Mouse (Mus musculus) CH12.LX (cell line): Measurements from ENCODE around the gene Gm44965. TPM values are rescaled to one million over a fixed set of nuclear protein-coding genes. Genes with fewer than 3 reads are reported as not detected.

Source experiments
- DNase-seq: peaks from one replicate; pipeline ENCODE4 v3.0.0-alpha.2; 2013; ENCODE audit errors: extremely low read depth
- H3K27ac ChIP-seq: 2 replicates; pipeline ENCODE4 v1.5.1; 2012; ENCODE audit warnings: low read depth, mild to moderate bottlenecking, control low read depth, moderate library complexity; ENCODE audit not compliant: insufficient read depth
- H3K27me3 ChIP-seq: replicated peaks from 2 replicates; pipeline ENCODE3; 2012; ENCODE audit warnings: inconsistent platforms
- H3K36me3 ChIP-seq, 2 experiments: replicated peaks in 1 of 2; 2 replicates each; pipeline versions ENCODE3 to v1.6.1; 2012; ENCODE audit warnings: inconsistent platforms in 1 of 2, low read length in 1 of 2, mild to moderate bottlenecking in 1 of 2, mixed read lengths in 1 of 2, moderate library complexity in 1 of 2; ENCODE audit not compliant: control insufficient read depth in 1 of 2, insufficient read depth in 1 of 2
- H3K4me1 ChIP-seq, 2 experiments: 2 replicates each; pipeline ENCODE4 v1.6.1; 2012; ENCODE audit warnings: inconsistent platforms in 1 of 2, moderate library complexity in 1 of 2; ENCODE audit not compliant: insufficient read depth in 2 of 2, control insufficient read depth in 1 of 2
- H3K4me2 ChIP-seq: 2 replicates; pipeline ENCODE4 v1.6.1; 2012; ENCODE audit warnings: low read depth, mild to moderate bottlenecking, control low read depth; ENCODE audit not compliant: poor library complexity, insufficient read depth, severe bottlenecking
- H3K4me3 ChIP-seq, 3 experiments: fragments of 150-350 bp in 1 of 3; sonication (generic) in 1 of 3; replicated peaks in 1 of 3; 2 replicates each; pipeline versions ENCODE3 to v1.5.1; 2011 to 2012; ENCODE audit warnings: low read depth in 2 of 3, low read length in 2 of 3, mild to moderate bottlenecking in 2 of 3, moderate library complexity in 2 of 3, control low read depth in 1 of 3, improper control_type of control experiment in 1 of 3, inconsistent platforms in 1 of 3, mixed read lengths in 1 of 3; ENCODE audit not compliant: poor library complexity in 1 of 3
- H3K79me2 ChIP-seq: replicated peaks from 2 replicates; pipeline ENCODE4 v1.6.1; 2012; ENCODE audit warnings: mild to moderate bottlenecking, moderate library complexity; ENCODE audit not compliant: control insufficient read depth, poor library complexity, insufficient read depth, severe bottlenecking; ENCODE audit errors: extremely low read depth
- H3K9ac ChIP-seq: 2 replicates; pipeline ENCODE4 v1.6.1; 2012; ENCODE audit warnings: low read depth, mild to moderate bottlenecking, control low read depth, moderate library complexity; ENCODE audit not compliant: insufficient read depth
- H3K9me3 ChIP-seq: replicated peaks from 2 replicates; pipeline ENCODE3; 2012; ENCODE audit warnings: low read length, inconsistent platforms, mixed read lengths
- BHLHE40 ChIP-seq: IDR thresholded peaks from 2 replicates; pipeline ENCODE4 v1.6.1; 2011; ENCODE audit warnings: mild to moderate bottlenecking, low read depth, low read length, improper control_type of control experiment
- CHD1 ChIP-seq: IDR thresholded peaks from 2 replicates; pipeline ENCODE4 v1.6.1; 2012; ENCODE audit warnings: low read depth, low read length, improper control_type of control experiment, inconsistent platforms
- CHD2 ChIP-seq: IDR thresholded peaks from 2 replicates; pipeline ENCODE4 v1.6.1; 2011; ENCODE audit warnings: low read length, improper control_type of control experiment
- CTCF ChIP-seq, 2 experiments: IDR thresholded peaks in 1 of 2; conservative IDR thresholded peaks in 1 of 2; 2 replicates each; pipeline ENCODE4 v1.5.1; 2011 to 2012; ENCODE audit warnings: low read depth in 2 of 2, low read length in 2 of 2, improper control_type of control experiment in 1 of 2, inconsistent platforms in 1 of 2, mild to moderate bottlenecking in 1 of 2, moderate library complexity in 1 of 2
- EP300 ChIP-seq: IDR thresholded peaks from 2 replicates; pipeline ENCODE4 v1.6.1; 2011; ENCODE audit warnings: low read length, improper control_type of control experiment
- IRF4 ChIP-seq: IDR thresholded peaks from 2 replicates; pipeline ENCODE4 v1.6.1; 2014; ENCODE audit warnings: low read depth, mild to moderate bottlenecking, inconsistent platforms, low read length, improper control_type of control experiment
- JUN ChIP-seq: IDR thresholded peaks from 2 replicates; pipeline ENCODE4 v1.6.1; 2011; ENCODE audit warnings: low read depth, mild to moderate bottlenecking, low read length, improper control_type of control experiment, moderate library complexity; ENCODE audit not compliant: insufficient read depth
- JUND ChIP-seq: conservative IDR thresholded peaks from 2 replicates; pipeline ENCODE4 v1.6.1; 2011; ENCODE audit warnings: low read depth, low read length, improper control_type of control experiment
- KAT2A ChIP-seq: IDR thresholded peaks from 2 replicates; pipeline ENCODE4 v1.6.1; 2012; ENCODE audit warnings: low read length, improper control_type of control experiment, inconsistent platforms; ENCODE audit not compliant: insufficient replicate concordance
- MAX ChIP-seq: IDR thresholded peaks from 2 replicates; pipeline ENCODE4 v1.6.1; 2011; ENCODE audit warnings: low read length, improper control_type of control experiment
- MYC ChIP-seq: IDR thresholded peaks from 2 replicates; pipeline ENCODE4 v1.6.1; 2011; ENCODE audit warnings: low read depth, mild to moderate bottlenecking, improper control_type of control experiment, low read length
- NRF1 ChIP-seq: IDR thresholded peaks from 2 replicates; pipeline ENCODE4 v1.6.1; 2014; ENCODE audit warnings: low read depth, mild to moderate bottlenecking, inconsistent platforms, low read length, improper control_type of control experiment, moderate library complexity
- PAX5 ChIP-seq: IDR thresholded peaks from 2 replicates; pipeline ENCODE4 v1.6.1; 2012; ENCODE audit warnings: low read length, inconsistent platforms, mixed read lengths
- POLR2A ChIP-seq: IDR thresholded peaks from 2 replicates; pipeline ENCODE4 v1.6.1; 2011; ENCODE audit warnings: low read depth, mild to moderate bottlenecking, improper control_type of control experiment, low read length
- POLR2AphosphoS2 ChIP-seq: IDR thresholded peaks from 2 replicates; pipeline ENCODE4 v1.6.1; 2011; ENCODE audit warnings: low read depth, low read length, improper control_type of control experiment
- RAD21 ChIP-seq: IDR thresholded peaks from 2 replicates; pipeline ENCODE4 v1.6.1; 2011; ENCODE audit warnings: low read depth, mild to moderate bottlenecking, low read length, improper control_type of control experiment, moderate library complexity
- RCOR1 ChIP-seq: conservative IDR thresholded peaks from 2 replicates; pipeline ENCODE4 v1.6.1; 2012; ENCODE audit warnings: low read depth, mild to moderate bottlenecking, inconsistent platforms, low read length, improper control_type of control experiment
- SIN3A ChIP-seq: IDR thresholded peaks from 2 replicates; pipeline ENCODE4 v1.6.1; 2012; ENCODE audit warnings: low read length, improper control_type of control experiment, inconsistent platforms
- TBP ChIP-seq: conservative IDR thresholded peaks from 2 replicates; pipeline ENCODE4 v1.6.1; 2011; ENCODE audit warnings: low read depth, low read length, improper control_type of control experiment
- UBTF ChIP-seq: IDR thresholded peaks from 2 replicates; pipeline ENCODE4 v1.6.1; 2012; ENCODE audit warnings: low read depth, mild to moderate bottlenecking, inconsistent platforms, low read length, improper control_type of control experiment, moderate library complexity
- USF1 ChIP-seq: IDR thresholded peaks from 2 replicates; pipeline ENCODE4 v1.6.1; 2014; ENCODE audit warnings: low read depth, mild to moderate bottlenecking, inconsistent platforms, low read length, improper control_type of control experiment
- USF2 ChIP-seq: conservative IDR thresholded peaks from 2 replicates; pipeline ENCODE4 v1.6.1; 2011; ENCODE audit warnings: low read depth, low read length, improper control_type of control experiment
- ZMIZ1 ChIP-seq: IDR thresholded peaks from 2 replicates; pipeline ENCODE4 v1.6.1; 2012; ENCODE audit warnings: low read depth, mild to moderate bottlenecking, inconsistent platforms, low read length, improper control_type of control experiment
- dilution Hi-C: fragments of 300-500 bp; cut with MboI; formaldehyde crosslinking; loops from 2 replicates; pipeline ENCODE4 v1.14.3; 2020; ENCODE audit warnings: low sequenced_read_pairs; ENCODE audit not compliant: extremely low pct_unique_long_range_greater_than_20kb, extremely low pct_ligation_motif_present
- in situ Hi-C: fragments of 300-500 bp; cut with MboI; formaldehyde crosslinking; loops from 3 replicates; pipeline ENCODE4 v1.14.3; 2019; ENCODE audit warnings: low sequenced_read_pairs, low pct_ligation_motif_present, low pct_unique_long_range_greater_than_20kb, mixed read lengths
- polyA plus RNA-seq: library from polyadenylated mRNA; unstranded; fragments of >175 nt; gene quantifications from 2 replicates; pipeline ENCODE4 v1.2.1, GENCODE M21; 2012; ENCODE audit warnings: low read depth; ENCODE audit not compliant: insufficient read length
- total RNA-seq, 2 experiments: library from RNA; depleted of rRNA; stranded (reverse); fragments of 300-350 nt in 1 of 2; fragments of >200 nt in 1 of 2; gene quantifications; 2 replicates each; pipeline ENCODE4 v1.2.3; 2012 to 2014

Gm44965 gene
- total and polyA plus RNA-seq, 3 experiments = not detected

GRCm38 (mm10) chr6:48555956-48556355 lies 37.8 kb upstream of the Gm44965 start:
- Histone ChIP-seq H3K4me1 (peaks cover 4 to 14% of the 10 kb centered on the region in 2 experiments), H3K79me2 (no peaks in the 10 kb centered on the region), H3K27ac (no peak overlapping the region), H3K27me3 (peaks cover 17% of the 10 kb centered on the region), H3K9me3 (no peaks in the 10 kb centered on the region), H3K9ac (no peak overlapping the region), H3K36me3 (peaks cover 0 to 16% of the 10 kb centered on the region in 2 experiments), H3K4me2 (no peak overlapping the region; the same call in 1 of the 2 replicates), H3K4me3 (no peak overlapping the region)
- in situ Hi-C loops (loop anchor here (5.0 kb wide), 1 partner anchor 71 kb away; the partner anchor contains the start of gene AI854703), dilution Hi-C loops (no loop called here)
- TF ChIP-seq PAX5 = no peak
- TF ChIP-seq CHD2 = no peak
- no peak for TF ChIP-seq RAD21
- TF ChIP-seq CHD1 = no peak
- no peak for TF ChIP-seq ZMIZ1
- TF ChIP-seq NRF1 = no peak
- no peak for TF ChIP-seq SIN3A
- no peak for TF ChIP-seq POLR2AphosphoS2
- DNase-seq = no peak

- no peak for TF ChIP-seq POLR2AphosphoS2
- TF ChIP-seq MYC = no peak
- no peak for TF ChIP-seq CTCF (conservative IDR thresholded peaks at IDR 0.05 in 1 of 2, IDR thresholded peaks at IDR 0.05 in 1 of 2; ENCODE audit: low read depth in 2 of 2, low read length in 2 of 2)
- no peak for TF ChIP-seq EP300
- TF ChIP-seq JUN = no peak
- TF ChIP-seq UBTF = no peak
- TF ChIP-seq KAT2A = no peak
- TF ChIP-seq MAX = no peak
- no peak for TF ChIP-seq PAX5
- TF ChIP-seq TBP = no peak
- TF ChIP-seq POLR2A = no peak
- TF ChIP-seq BHLHE40 = no peak
- TF ChIP-seq IRF4 = no peak
- no peak for TF ChIP-seq JUND
- TF ChIP-seq USF1 = no peak
- TF ChIP-seq SIN3A = no peak
- TF ChIP-seq RAD21 = no peak
- no peak for TF ChIP-seq CHD1
- no peak for TF ChIP-seq USF2
- no peak for TF ChIP-seq RCOR1
Observed at GRCm38 (mm10) chr6:48565693-48566310, 27.9 kb upstream of the Gm44965 start.

More at GRCm38 (mm10) chr6:48565693-48566310, 27.9 kb upstream of the Gm44965 start:
- H3K9ac ChIP-seq = no peak overlapping the region
- no peaks in the 10 kb centered on the region for H3K27me3 ChIP-seq
- no peak overlapping the region for H3K4me3 ChIP-seq
- H3K4me1 ChIP-seq = peaks cover 0 to 4% of the 10 kb centered on the region in 2 experiments; a peak in 1 of 4 replicates
- in situ Hi-C loops = no loop called here
- H3K79me2 ChIP-seq = no peaks in the 10 kb centered on the region
- no peak for DNase-seq
- H3K4me2 ChIP-seq = no peak overlapping the region
- dilution Hi-C loops = no loop called here
- peaks cover 3 to 43% of the 10 kb centered on the region in 2 experiments for H3K36me3 ChIP-seq
- H3K27ac ChIP-seq = no peak overlapping the region
- peaks cover 4% of the 10 kb centered on the region for H3K9me3 ChIP-seq
